Mouse (Mus musculus) brain, adult 2 months (tissue): ENCODE data around the gene Ilf3.

ENCODE experiments used
- DNase-seq: peaks from one replicate; pipeline ENCODE4 v3.0.0; 2011; ENCODE audit warnings: low read depth, low spot score

Ilf3 gene

DNA sequence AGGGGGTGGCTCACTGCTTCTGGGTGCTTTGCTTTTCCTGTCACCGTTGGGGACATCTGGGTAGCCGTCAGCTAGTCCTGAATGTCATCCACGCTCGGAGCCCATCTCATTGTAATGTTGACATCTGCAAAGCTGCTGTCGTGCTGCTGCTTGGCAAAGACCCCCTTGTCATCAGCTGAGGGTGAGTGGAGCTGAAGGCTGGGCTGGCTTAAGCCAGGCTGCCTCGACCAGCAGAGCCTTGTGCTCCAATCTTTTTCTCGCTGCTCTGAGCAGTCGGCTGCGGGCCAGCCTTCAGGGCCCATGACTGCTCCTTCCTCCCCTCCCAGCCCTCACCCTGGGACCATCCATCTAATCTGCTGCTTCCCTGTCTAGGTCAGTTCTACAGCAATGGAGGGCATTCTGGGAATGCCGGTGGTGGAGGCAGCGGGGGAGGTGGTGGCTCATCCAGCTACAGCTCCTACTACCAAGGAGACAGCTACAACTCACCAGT, 35.1 kb downstream of the Ilf3 start:
- DNase-seq, result no peak

DNA sequence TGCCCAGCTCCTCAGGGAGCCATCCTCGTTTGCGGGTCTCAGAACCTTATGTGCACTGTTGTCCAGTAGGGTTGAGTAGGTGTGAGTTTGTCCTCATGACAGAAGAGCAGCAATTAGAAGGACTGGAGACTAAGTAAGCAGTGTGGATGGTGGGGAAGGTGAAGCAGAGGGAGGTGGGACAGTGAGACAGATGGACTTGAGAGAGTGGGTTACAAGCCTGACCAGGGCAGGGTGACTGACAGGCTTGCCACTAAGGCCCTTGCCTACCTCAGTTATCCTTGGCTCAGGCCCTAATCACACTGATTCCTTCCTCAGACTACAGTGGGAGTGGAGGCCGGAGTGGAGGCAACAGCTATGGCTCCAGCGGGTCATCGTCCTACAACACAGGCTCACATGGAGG, 36.1 kb downstream of the Ilf3 start:
- DNase-seq, result no peak

DNA sequence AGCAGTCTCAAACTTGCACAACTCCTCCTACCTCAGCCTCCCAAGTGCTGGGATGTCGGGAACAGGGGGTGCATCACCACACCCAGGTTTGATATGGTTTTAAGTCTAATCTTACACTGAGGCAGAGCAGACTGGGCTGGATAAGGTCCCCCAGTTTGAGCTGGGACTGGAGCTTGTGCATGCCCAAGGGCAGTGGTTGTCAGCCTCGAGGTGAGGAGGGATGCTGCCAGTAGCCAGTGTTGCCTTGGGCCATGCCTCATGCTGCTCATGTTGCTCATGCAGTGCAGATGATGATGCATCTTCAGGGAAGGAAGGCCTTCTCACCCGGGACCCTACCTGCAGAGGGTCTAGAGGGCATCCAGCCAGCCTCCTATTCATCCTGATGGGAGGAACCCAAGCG, 37.9 kb downstream of the Ilf3 start:
- no peak for DNase-seq

DNA sequence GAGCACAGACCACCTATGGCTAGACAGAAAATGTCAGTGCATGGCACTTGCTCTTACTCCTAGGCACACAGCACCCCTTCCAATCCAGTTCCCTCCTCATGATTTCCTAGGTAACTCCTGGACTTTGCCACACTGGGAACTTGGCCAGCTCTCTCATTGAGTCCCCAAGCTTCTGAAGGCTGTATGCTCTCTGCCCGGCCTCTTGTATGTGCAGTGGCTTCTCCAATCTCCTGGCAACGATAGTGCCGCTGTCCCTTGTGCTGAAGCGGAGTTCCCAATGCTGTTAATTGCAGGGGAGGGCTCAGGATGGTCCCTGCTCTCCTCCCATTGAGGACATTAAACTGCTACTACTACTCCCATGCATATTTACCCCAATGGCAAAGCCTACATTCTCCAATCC, 40.3 kb downstream of the Ilf3 start:
- DNase-seq, result no peak

DNA sequence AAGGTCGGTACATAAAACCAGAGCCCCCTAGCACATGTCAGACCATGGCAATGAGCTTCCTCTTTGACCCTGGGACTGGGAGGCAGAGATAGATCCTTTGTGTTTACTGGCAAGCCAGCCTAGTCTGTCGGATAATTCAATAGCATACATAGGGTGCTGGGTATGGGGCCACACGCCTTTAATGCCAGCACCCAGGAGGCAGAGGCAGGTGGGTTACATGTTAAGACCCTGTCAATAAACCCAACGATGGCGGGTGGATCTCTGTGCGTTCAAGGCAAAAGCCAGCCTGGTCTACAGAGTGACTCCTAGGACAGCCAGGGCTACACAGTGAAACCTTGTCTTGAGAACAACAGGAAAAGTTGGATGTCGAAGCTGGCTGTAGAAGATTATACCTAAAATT, 41.0 kb downstream of the Ilf3 start:
- no peak for DNase-seq

DNA sequence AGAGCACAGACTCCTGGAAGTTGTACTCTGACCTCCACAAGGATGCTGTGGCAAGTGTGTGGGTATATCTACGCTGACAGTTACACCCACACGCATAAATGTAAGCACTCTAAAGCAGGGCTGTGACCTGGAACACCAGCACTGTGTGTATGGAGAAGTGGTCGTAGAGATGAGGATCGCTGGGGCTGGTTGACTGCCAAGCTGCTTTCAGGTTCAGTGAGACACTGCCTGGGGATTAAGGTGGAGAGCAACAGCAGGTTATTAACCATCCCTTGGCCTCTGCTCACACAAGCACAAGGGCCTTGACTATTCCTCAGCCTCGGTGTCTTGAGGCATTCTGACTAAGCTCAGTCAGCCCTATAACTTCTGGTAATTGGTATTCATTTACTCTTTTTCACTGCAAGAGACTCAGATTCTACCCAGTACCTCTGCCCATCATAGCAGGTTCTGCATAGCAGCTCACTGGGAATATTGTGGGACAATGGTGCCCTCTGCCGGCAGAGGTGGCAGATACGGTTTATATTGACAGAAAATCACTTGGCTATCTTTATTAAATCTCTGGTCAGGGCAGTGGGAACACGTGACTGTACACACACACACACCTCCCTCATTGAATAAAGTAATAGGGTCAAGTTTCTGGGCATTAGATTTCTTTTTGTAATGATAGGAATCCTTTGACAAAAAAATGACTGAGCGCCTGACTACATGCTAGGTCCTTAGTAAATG, 42.1 kb downstream of the Ilf3 start:
- peak; percentile 86 for DNase-seq

DNA sequence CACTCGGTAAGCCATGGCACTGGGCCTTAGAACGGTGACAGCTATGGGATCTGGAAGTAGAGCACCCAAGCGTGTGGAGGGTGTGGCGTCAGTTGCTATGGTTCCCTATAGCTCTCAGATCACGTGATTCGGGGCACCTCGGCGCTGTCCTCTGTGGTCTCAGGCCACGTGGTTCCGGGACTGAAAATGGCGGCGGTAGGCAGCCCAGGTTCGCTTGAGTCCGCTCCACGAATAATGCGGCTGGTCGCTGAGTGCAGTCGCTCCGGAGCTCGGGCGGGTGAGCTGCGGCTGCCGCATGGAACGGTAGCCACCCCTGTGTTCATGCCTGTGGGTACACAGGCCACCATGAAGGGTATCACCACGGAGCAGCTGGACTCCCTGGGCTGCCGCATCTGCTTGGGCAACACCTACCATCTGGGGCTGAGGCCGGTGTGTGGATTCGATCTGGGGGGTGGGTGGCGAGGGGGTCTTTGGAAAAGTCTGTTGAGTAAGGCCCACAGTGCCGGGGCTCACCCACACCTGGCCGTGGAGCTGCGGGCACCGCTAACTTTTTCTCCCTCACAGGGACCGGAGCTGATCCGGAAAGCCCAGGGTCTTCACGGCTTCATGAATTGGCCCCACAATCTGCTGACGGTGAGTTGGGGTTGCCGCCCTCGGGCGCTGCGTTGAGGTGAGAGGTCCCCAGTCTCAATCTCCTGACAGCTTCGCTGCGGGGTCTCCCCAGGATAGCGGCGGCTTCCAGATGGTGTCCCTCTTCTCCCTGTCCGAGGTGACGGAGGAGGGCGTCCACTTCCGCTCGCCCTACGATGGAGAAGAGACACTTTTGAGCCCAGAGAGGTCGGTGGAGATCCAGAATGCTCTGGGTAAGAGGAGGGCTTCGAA, 44.2 kb downstream of the Ilf3 start, which contains the start of gene Qtrt1:
TSS of gene Qtrt1 (plus strand) at position 169 of the 882 bp plus-strand sequence.
- DNase-seq, result peak; percentile 97

DNA sequence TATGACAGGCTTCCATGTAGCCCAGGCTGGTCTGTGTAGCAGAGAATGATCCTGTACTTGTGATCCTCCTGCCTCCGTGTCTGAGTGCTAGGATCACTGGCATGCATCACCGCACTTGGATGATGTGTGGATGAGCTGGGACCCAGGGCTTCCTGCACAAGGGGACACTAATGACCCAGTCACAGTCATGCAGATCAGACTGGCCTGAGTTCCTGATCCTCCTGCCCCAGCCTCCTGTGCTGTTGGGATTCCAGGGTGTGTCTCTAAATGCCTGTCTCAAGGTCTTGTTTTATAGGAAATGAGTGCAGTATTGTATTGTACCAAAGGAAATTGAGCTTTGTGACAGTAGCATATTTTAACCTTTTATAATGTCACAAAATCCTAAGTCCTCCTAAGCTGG, 50.2 kb downstream of the Ilf3 start:
- DNase-seq, result no peak

DNA sequence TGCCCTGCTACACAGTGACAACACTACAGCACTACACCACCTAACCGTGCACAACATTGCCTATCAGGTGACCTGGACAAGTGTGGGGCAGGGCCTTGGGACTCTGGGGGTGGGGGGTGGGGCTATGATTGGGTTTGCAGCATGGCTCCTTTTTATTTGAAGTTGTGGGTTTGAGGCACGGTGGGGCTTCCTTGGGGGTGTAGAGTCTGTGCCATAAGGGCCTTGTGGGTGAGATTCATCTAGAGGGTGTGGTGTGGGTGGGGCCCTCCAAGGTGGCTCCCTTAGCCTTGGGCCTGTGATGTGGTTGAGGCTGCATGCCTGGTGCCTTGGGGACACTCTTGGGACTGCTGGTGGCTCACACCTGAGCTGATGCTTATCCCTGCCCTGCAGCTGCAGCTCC, 52.0 kb downstream of the Ilf3 start:
- no peak for DNase-seq

DNA sequence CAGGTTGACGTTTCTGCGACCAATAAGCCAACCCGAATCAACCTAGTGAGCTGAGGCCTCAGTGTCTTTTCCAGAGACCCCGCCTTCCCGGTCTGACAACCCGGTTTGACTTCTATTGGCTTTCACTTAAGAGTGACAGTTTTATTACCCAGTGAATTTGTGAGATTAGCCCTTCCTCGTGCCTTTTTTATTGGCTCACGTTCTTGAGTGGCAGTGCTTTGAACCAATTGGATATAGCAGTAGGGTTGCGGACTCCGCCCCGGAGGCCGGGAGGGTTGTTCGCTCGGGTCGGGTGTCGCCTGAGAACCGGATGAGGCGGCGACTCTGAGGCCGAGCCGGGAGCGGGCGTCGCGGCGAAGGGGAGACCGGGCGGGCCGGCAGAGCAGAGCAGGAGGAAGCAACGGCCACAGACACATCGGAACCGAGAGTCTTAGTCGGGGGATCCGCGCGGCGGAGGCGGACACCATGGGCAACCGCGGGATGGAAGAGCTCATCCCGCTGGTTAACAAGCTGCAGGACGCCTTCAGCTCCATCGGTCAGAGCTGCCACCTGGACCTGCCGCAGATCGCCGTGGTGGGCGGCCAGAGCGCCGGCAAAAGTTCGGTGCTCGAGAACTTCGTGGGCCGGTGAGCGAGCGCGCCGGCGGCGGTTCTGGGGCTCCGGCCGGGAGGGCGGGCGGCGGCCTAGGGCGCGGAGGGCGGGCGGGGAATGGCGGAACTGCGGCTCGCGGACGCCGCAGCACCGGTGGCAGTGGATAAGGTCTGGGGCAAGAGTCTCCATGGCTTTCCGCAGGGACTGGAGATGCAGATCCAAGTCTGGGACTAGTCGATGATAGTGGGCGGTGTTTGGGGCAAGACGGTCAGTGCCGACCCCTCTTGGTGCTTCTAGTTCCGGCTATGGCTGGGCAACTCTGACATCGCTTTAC, 57.2 kb downstream of the Ilf3 start, which contains the start of gene Dnm2:
TSS of gene Dnm2 (plus strand) at position 278 of the 925 bp plus-strand sequence.
- peak; percentile 100 for DNase-seq

DNA sequence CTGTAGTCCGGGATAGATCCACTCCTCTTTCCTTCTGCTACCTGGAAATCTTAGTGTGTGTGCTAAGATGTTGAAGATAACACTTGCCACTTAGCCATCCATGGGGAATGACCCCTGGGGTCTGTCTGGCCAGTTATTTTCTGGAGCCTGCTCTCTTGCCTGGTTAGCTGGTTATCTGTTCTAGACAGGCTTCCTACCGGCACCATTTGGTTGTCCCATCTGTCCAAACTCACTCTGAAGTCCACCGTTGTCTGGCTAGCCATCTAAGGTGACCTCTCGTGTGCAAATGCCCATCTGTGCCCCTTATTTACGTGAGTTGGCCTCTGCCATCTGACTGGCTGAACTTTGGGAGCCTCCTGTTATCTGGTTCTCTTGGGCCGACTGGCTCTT, 57.9 kb downstream of the Ilf3 start:
- peak; percentile 89 for DNase-seq

DNA sequence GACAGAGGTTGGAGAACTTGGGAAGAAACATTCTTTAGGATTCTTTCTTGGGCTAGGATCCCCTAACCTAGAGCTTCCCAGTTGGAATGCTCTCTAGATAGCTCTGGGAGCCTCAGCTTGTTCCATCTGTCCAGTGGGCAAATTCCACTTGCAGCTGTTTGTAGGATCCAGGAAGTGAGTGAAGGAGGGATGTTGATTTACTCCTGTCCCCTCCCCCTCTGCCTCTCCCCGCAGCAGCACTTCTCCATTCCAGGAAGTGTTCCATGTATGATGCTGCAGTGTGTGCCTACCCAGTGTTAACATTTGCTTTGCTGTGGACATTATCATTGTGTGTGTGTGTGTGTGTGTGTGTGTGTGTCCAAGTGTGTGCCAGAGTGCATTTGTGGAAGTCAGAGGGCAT, 58.3 kb downstream of the Ilf3 start:
- DNase-seq, result peak; percentile 37

DNA sequence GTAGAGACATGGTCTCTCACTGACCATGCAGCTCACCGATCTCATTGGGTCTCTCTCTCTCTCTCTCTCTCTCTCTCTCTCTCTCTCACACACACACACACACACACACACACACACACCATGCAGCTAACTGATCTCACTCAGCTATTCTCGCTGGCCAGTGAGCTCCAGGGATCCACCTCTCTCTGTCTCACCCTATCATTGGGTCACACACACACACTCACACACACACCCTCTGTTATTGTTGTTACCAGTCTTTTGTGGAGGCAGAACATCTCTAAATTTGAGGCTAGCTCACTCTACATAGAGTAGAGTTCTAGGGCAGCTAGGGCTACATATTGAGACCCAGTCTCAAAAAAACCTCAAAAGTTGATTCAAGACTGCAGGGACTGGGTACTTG, 58.9 kb downstream of the Ilf3 start:
- peak; percentile 23 for DNase-seq

DNA sequence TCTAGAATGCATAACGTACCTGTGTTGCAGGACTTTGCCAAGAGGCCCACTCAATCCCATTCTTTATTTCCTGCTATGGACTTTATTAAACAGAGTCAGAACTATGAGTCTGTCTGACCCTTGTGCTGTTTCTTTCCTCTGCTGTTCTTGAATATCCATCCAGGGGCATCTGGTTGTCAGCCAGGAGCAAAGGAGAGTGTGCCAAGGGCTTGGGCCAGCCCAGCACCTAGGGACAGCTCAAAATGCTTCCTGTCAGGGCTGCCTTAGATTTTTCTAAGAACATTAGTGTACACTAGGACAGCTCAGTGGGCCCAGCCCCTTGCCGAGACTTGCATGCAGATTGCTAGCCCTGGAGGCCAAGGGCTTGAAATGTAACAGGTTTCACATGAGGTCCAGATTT, 60.1 kb downstream of the Ilf3 start:
- peak; percentile 53 for DNase-seq

DNA sequence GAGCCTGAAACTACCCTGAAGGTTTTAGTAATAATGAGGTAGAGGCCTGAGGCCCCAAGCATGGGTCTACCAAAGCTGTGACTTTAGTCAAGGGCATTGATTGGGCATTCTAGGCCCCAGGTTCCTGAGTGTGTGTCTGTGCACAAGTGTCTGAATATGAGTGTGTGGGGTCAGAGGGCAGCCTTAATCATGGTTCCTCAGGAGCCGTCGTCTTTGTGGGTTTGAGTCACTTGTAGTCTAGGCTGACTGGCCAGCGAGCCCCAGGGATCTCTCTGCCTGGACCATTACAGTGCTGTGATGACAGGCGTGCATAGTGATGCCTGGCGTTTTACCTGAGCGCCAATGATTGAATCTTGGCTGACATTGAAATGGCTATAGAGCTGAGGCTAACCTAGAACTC, 60.5 kb downstream of the Ilf3 start:
- no peak for DNase-seq

DNA sequence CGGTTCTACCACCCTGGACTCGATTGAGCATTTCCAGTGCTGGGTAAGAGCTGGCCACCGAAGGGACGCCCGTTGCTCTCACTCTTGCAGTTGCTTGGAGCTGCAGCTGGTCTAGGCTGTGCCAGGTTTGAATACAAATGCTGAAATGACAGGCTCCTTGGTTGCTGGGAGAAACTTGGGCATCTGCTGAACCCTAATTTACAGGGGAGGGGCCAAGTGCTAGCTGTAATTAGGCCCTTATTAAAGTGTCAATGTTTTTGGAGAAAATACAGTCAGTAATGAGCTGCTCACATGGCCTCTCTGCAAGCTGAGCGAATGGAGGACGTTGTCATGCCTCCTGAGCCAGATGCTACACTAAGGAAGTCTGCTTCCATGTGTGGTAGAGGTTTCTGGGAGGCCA, 63.1 kb downstream of the Ilf3 start:
- DNase-seq, result peak; percentile 80

DNA sequence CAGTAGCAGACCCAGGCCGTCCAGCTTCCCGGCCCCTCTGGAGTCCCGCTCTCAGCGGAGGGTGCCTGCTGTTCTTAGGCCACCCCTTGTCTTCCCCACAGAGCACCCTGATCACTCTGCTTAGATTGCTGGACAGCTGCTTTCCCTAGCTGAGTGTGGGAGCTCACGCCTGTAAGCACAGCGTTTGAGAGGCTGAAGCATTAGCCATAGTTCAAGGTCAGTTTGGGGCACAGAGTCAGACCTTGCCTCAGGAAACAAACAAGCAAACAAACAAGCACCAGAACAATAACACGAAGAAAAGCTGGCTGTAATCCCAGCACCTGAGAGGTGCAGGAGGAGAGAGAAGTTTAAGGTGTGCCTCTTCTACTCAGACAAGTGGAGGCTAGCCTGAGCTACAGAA, 64.4 kb downstream of the Ilf3 start:
- no peak for DNase-seq

DNA sequence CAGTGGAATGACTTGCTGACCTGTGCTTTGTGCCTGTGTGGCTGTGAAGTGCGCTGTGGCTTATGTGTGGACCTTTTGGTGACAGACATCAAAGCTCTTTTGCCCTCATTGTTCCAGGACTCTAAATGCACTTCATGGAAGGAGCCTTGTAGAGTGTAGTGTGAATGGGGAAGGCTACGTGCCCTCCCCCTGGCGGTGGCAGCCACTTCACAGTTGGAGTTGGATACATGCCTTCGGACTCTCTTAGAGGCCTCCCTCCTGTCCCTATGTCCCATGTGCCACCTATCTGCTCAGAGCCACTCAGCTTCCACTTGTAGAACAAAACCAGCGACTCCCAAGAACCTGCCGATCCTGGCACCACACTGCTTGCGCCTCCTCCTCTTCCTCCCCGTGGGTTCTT, 66.1 kb downstream of the Ilf3 start:
- DNase-seq, result peak; percentile 73

DNA sequence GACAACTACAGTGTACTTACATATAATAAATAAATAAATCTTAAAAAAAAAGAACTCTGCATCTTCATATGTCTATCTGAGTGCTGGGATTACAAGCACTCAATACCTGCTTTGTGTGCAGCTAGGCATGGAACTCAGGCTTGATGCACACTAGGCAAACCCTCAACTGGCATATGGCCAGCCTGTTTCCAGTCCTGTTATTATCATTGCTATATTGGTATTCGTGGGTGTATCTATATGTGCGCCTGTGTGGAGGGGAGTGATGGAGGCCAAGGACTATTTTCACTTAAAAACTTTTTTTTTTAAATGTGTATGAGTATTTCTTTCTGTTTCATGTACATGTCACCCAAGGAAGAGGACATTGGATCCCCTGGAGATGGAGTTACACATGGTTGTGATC, 66.7 kb downstream of the Ilf3 start:
- DNase-seq, result peak; percentile 51

DNA sequence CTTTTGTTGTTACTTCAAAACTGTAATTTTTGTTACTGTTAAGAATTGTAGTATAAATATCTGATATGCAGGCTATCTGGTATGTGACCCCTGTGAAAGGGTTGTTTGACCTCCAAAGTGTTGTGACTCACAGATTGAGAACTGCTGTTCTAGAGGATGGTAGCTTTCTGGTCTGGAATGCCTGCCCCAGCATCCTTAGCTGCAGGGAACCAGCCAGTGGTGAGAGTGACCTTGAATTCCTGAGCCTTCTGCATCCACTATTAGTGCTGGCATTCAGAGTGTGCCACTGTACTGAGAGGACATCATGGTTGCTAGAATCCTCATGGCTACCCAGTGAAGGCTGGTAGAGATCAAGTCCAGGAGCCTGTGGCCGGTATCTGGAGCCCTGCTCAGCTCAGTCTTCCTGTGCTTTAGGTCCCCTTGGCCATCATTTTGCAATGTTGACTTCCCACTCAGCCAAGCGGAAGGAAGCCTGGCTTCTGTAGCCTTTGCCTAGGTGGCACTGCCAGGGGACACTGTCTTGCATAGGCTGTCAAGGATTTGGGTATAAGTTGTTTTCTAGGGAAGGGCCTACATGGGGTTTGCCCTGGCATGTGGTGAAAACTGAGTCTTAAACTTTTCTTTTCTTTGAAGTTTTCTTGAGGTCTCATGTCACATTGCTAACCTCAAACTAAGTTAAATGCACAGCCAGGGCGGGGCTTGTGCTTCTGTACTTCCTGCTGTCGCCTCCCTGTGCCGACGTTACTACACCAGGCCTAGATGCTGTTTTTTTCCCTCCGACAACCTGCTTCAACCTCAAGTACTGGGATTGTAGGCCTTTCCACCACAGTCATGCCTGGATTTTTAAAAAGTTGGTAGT, 68.3 kb downstream of the Ilf3 start:
- peak; percentile 44 for DNase-seq

DNA sequence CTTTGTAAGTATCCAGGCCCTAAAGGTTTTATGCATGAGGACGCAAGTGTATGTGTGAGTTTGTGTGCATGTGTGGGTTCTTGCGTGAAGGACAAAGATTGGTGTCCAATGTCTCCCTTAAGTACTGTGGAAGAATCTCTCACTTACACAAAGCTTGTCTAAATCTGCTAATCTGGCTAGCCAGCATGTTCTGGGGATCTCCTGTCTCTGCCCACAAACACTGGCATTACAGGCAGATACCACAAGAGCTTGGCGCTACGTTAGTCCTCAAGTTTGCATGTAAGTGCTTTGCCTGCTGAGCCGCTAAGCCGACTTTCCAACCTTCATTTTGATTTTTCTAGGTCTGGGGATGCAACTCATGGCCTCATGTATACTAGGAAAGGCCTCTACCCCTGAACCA, 69.9 kb downstream of the Ilf3 start:
- no peak for DNase-seq
